9 mouse cellular contexts compared by ENCODE assay signal in the genomic region with DNA sequence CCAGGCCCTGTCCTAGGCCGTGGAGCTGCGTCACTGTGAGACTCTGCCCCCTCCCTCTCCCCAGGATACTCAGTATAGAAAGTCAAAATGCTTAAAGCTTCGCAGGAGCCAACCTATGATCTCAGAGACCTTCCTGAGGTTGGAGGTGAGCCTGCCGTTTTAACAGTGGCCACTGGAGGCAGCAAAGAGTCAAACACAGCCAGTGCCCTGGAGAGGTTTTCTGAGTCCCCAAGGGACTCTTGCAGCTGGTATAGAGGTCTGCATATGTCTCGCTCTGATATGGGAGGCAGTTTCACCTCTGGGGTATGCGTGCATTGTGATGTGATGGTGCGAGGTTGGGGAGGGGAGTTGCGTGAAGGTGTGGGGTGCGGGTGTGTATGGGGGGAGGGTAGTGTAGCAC. TPM values are rescaled to one million over a fixed set of nuclear protein-coding genes. Genes with fewer than 3 reads are reported as not detected.
DNase-seq lines count a peak whose midpoint lies in the region; ATAC-seq and TF ChIP-seq lines count a peak whose summit lies in the region.
"Had no signal": no experiment of that assay in that cellular context is flagged by ENCODE, and none has a peak within 500 bp of the region (broad histone marks: within the 10 kb centered on the region; RNA-seq: fewer than 3 reads in every experiment).

No protein-coding gene starts in this region.

- H3K4me2 ChIP-seq in embryonic facial prominence, embryonic 14.5 days (ENCODE audit: low read depth, low read length) = no peak overlapping the region
- no peak overlapping the region for H3K4me2 ChIP-seq in intestine, embryonic 15.5 days (replicated peaks)
- no peak overlapping the region for H3K4me2 ChIP-seq in neural tube, embryonic 13.5 days
- H3K4me2 ChIP-seq: stomach, embryonic 15.5 days had no signal

- peak; percentile 41; the same call in 1 of the 2 replicates for TF ChIP-seq CTCF in spleen, adult 2 months (IDR thresholded peaks at IDR 0.05; ENCODE audit: extremely low read depth, insufficient read depth, insufficient read length, insufficient replicate concordance)
- TF ChIP-seq CTCF in brain, embryonic 14.5 days (IDR thresholded peaks at IDR 0.05; ENCODE audit: borderline replicate concordance, extremely low read depth, insufficient read depth, insufficient read length) = peak; percentile 80

- no peak overlapping the region for H3K9ac ChIP-seq in embryonic facial prominence, embryonic 14.5 days (ENCODE audit: low read depth, low read length)
- no peak overlapping the region for H3K9ac ChIP-seq in intestine, embryonic 15.5 days
- H3K9ac ChIP-seq in neural tube, embryonic 13.5 days = no peak overlapping the region
- H3K9ac ChIP-seq: stomach, embryonic 15.5 days had no signal

- no peaks in the 10 kb centered on the region for H3K9me3 ChIP-seq in embryonic facial prominence, embryonic 14.5 days (ENCODE audit: control insufficient read depth, low read length)
- no peaks in the 10 kb centered on the region for H3K9me3 ChIP-seq in intestine, embryonic 15.5 days
- no peaks in the 10 kb centered on the region for H3K9me3 ChIP-seq in neural tube, embryonic 13.5 days
- H3K9me3 ChIP-seq: stomach, embryonic 15.5 days had no signal

- no peaks in the 10 kb centered on the region for H3K36me3 ChIP-seq in spleen, adult 2 months (ENCODE audit: control insufficient read depth, insufficient read depth, low read length)
- H3K36me3 ChIP-seq in embryonic facial prominence, embryonic 14.5 days (ENCODE audit: control insufficient read depth, insufficient read depth, low read length) = no peaks in the 10 kb centered on the region
- no peaks in the 10 kb centered on the region for H3K36me3 ChIP-seq in intestine, embryonic 15.5 days
- no peaks in the 10 kb centered on the region for H3K36me3 ChIP-seq in neural tube, embryonic 13.5 days
- H3K36me3 ChIP-seq: stomach, embryonic 15.5 days had no signal

- WGBS in spleen, adult 2 months = 27% methylated on average over 9 of the region's 9 CpGs
- 31% methylated on average over 9 of the region's 9 CpGs for WGBS in embryonic facial prominence, embryonic 14.5 days
- WGBS in intestine, embryonic 15.5 days = 28% methylated on average over 9 of the region's 9 CpGs
- WGBS in neural tube, embryonic 13.5 days = 22% methylated on average over 9 of the region's 9 CpGs

- DNase-seq in spleen, adult 2 months (ENCODE audit: low read depth in 1 of 2, low spot score in 2 of 2) = no peak
- no peak for DNase-seq in spleen, adult 12 weeks (ENCODE audit: low spot score)
- peak; percentile 68 for DNase-seq in brain, embryonic 14.5 days (ENCODE audit: low read depth)
- DNase-seq in embryonic facial prominence, embryonic 14.5 days (ENCODE audit: low spot score) = peak; percentile 71
- DNase-seq in lung, adult 18-20 months = peak; percentile 49 to 55

- no peaks in the 10 kb centered on the region for H3K27me3 ChIP-seq in spleen, adult 2 months (ENCODE audit: control insufficient read depth, insufficient read depth, low read length)
- no peaks in the 10 kb centered on the region for H3K27me3 ChIP-seq in embryonic facial prominence, embryonic 14.5 days (replicated peaks; ENCODE audit: control insufficient read depth, insufficient read depth, low read length)
- no peaks in the 10 kb centered on the region for H3K27me3 ChIP-seq in intestine, embryonic 15.5 days (replicated peaks)
- H3K27me3 ChIP-seq in neural tube, embryonic 13.5 days = no peaks in the 10 kb centered on the region
- H3K27me3 ChIP-seq: stomach, embryonic 15.5 days had no signal

- no peak overlapping the region for H3K4me3 ChIP-seq in spleen, adult 2 months (ENCODE audit: extremely low read depth, insufficient read depth, insufficient read length)
- H3K4me3 ChIP-seq in embryonic facial prominence, embryonic 14.5 days (ENCODE audit: low read depth, low read length) = no peak overlapping the region
- no peak overlapping the region for H3K4me3 ChIP-seq in intestine, embryonic 15.5 days (replicated peaks)
- H3K4me3 ChIP-seq in neural tube, embryonic 13.5 days = no peak overlapping the region
- H3K4me3 ChIP-seq: stomach, embryonic 15.5 days had no signal

- no peaks in the 10 kb centered on the region for H3K4me1 ChIP-seq in spleen, adult 2 months (ENCODE audit: control insufficient read depth, insufficient read depth, insufficient read length)
- H3K4me1 ChIP-seq in embryonic facial prominence, embryonic 14.5 days (ENCODE audit: control insufficient read depth, insufficient read depth, low read length) = peaks cover 8% of the 10 kb centered on the region
- peaks cover 10% of the 10 kb centered on the region for H3K4me1 ChIP-seq in intestine, embryonic 15.5 days (replicated peaks)
- H3K4me1 ChIP-seq in neural tube, embryonic 13.5 days (replicated peaks) = 0 out of 2 replicates have a peak, but pooled peaks cover 18% of the 10 kb centered on the region

- TF ChIP-seq POLR2A in spleen, adult 2 months (IDR thresholded peaks at IDR 0.05; ENCODE audit: low read depth, low read length) = no peak
- TF ChIP-seq POLR2A in brain, embryonic 14.5 days (IDR thresholded peaks at IDR 0.05; ENCODE audit: borderline replicate concordance, extremely low read depth, insufficient read depth, insufficient read length, poor library complexity, severe bottlenecking) = no peak

- peak; percentile 38; the same call in 1 of the 2 replicates for ATAC-seq in embryonic facial prominence, embryonic 14.5 days (ENCODE audit: low read depth)
- peak; percentile 42; the same call in 1 of the 2 replicates for ATAC-seq in intestine, embryonic 15.5 days
- ATAC-seq in neural tube, embryonic 13.5 days (ENCODE audit: low read depth) = peak; percentile 45; the same call in 1 of the 2 replicates
- ATAC-seq in monocyte, adult 5-6 weeks (replicated peaks; ENCODE audit: insufficient number of reproducible peaks, low FRiP score, low TSS enrichment, poor library complexity, severe bottlenecking) = no peak; the same call in 1 of the 2 replicates

- no peak overlapping the region for H3K27ac ChIP-seq in spleen, adult 2 months (ENCODE audit: insufficient read depth, low read length)
- H3K27ac ChIP-seq in embryonic facial prominence, embryonic 14.5 days (replicated peaks; ENCODE audit: low read depth, low read length) = no peak overlapping the region
- H3K27ac ChIP-seq in intestine, embryonic 15.5 days = no peak overlapping the region
- no peak overlapping the region for H3K27ac ChIP-seq in neural tube, embryonic 13.5 days (replicated peaks)
- H3K27ac ChIP-seq: stomach, embryonic 15.5 days had no signal

RNA-seq across cellular contexts. Expression of gene Kazn, which starts 10.2 kb away (rescaled TPM):
- 13.2 and 18.5 TPM in 2 replicates for polyA plus RNA-seq in spleen, adult 2 months (2012; rRNA removed)
- 38.3 and 61.2 TPM in 2 replicates for polyA plus RNA-seq in brain, embryonic 14.5 days (2012; rRNA removed)
- 11.7 and 11.9 TPM in 2 replicates for polyA plus RNA-seq in embryonic facial prominence, embryonic 14.5 days (2014; fragmentation: Nextera tagmentation; extraction: Ambion mirVana)
- polyA plus RNA-seq in intestine, embryonic 15.5 days (2015; fragmentation: Nextera tagmentation; extraction: Ambion mirVana) = 13.6 and 14.0 TPM in 2 replicates
- polyA plus RNA-seq in neural tube, embryonic 13.5 days (2015; fragmentation: Nextera tagmentation; extraction: Ambion mirVana) = 18.9 and 19.0 TPM in 2 replicates
- total RNA-seq in monocyte, adult 5-6 weeks (2017) = not detected in 3 replicates

Comparison
In these comparisons a context has a peak if more than half of its experiments do, and no peak if none do; other contexts are left out.
1. DNase-seq: peak in brain, embryonic 14.5 days (single experiment), embryonic facial prominence, embryonic 14.5 days (single experiment) and lung, adult 18-20 months (2 of 2); none in spleen, adult 2 months (0 of 2) and spleen, adult 12 weeks (single experiment).